Mouse (Mus musculus) cerebellum, postnatal 10 days (tissue): ENCODE data around the gene Slamf8.

Experiments used
- DNase-seq, 2 experiments: peaks; one replicate each; pipeline ENCODE4 v3.0.0; 2021; ENCODE audit warnings: mixed read lengths in 2 of 2

Slamf8 gene

GRCm38 (mm10) chr1:172590385-172590784 is at the start of gene Slamf8:
Gene Slamf8 (minus strand): TSS chr1:172590568.
- DNase-seq = peak; percentile 10 to 15

DNA sequence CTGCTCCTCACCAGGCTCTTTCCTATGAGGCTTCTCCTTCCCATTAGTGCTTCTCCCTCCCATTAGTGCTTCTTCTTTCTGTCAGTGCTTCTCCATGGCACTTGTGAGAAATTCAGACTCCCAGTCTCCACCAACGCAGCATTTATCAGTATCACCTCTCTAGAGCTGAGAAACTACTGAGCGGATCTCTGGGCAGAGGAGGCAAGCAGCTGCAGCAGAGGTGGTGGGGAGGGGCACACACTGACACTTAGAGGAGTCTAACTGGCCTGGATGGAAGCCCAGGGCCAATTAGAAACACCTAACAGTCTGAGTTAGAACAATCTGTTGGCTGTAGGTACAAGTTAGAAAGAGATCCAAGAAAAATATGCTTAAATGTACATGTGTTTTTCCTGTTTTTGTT is 48.4 kb upstream of the Slamf8 start:
- DNase-seq = no peak

- DNase-seq = no peak
These were observed 47.4 kb upstream of the Slamf8 start for GRCm38 (mm10) chr1:172637801-172638200.

DNA sequence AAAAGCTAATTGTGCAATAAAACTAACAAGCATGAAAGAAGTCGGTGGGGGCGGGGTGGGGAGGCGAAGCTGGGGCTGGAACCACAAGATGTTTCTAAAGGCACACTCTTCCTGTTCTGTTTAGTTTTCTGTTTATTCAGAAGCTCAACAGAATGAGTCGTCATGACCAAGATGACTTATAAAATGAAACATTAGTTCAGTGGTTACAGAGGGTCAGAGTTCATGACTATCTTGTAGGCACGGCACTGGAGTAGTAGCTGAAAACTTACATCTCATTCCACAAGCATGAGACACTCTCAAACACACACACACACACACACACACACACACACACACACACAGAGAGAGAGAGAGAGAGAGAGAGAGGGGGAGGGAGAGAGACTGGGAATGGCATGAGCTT is 45.9 kb upstream of the Slamf8 start:
- no peak for DNase-seq

DNA sequence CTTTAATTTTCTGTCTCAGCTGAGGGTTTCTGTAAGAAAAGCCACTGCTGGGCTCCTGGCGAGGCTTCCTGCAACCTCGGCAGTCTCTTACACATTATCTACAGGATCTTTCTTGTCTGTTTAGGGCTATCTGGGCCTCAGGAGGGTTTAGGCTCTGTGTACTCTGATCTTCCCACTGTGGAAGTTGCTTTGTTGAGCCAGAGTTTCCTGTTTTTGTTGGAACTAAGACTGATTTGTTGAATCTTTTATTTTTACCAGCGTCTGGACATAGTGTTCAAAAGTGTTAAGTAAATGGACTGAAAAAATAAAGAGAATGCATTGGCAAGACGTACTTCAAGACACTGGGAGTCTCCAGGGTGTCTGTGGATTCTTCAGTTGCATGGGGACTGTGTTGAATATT is 44.9 kb upstream of the Slamf8 start:
- no peak for DNase-seq

DNA sequence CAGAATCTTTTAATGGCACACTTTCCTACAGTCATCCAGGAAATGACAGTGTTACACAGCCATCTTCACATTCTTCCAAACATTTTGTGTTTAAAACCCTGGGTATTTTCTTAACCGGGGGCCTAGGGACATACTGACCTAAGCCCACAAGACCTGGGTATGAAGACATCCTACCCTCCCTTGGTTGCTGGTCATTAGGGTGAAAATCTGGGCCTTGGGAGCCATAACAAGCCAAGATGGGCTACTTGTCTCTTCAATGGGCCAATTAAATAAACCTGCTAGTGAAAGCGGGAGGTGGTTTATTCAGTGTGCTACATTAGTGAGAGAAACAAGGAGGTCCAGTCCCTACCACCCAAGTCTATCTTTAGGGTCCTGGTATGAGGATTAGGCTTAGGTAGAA is 43.8 kb upstream of the Slamf8 start:
- no peak for DNase-seq

DNA sequence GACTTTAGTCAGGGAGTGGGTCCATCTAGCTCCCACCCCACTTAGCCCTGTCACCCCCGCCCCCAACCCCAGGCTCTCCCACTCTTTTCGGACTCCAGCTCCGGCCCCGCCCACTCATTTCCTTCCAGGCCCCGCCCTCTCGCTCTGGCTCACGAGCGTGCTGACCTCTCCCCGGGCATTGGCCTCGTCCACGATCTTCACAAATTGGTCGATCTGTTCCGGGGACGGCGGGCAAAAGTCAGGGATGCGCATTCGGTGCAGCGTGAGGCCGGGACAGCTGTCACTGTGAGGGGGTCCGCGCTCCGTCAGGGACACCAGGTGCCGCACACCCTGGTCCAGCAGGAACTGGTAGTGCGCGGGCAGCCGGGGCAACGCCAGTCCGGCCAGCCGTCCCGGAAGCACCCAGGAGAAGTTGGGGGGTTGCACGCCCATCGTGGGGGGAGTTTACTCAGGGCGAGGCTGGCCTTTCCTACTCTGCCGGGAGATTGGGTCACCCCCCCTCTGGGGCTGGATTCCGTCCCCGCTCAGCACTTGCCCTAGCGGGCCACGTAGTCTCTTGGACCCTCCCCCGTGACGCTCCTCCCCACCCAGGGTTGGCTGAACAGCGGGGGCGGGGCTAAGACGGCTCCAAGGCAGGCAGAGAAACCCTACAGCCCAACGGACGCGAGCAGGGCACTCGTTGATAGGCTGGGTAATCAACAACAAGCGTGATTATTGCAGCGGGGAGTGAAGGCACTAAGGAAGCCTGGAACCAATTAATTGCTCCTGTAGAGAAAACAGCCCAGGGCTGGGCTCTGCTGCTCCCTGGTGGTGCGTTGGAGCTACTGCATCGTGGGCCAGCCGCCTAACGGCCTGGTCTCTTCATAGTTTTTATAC is 42.3 kb upstream of the Slamf8 start, which contains the start of gene Dusp23:
Gene Dusp23, minus strand, starts transcription at position 512 of the 876 bp plus-strand sequence.
- peak; percentile 97 for DNase-seq

- no peak for DNase-seq
These were observed 41.4 kb upstream of the Slamf8 start for GRCm38 (mm10) chr1:172631721-172632120.

GRCm38 (mm10) chr1:172629831-172630230 is 39.5 kb upstream of the Slamf8 start:
- DNase-seq = no peak

DNA sequence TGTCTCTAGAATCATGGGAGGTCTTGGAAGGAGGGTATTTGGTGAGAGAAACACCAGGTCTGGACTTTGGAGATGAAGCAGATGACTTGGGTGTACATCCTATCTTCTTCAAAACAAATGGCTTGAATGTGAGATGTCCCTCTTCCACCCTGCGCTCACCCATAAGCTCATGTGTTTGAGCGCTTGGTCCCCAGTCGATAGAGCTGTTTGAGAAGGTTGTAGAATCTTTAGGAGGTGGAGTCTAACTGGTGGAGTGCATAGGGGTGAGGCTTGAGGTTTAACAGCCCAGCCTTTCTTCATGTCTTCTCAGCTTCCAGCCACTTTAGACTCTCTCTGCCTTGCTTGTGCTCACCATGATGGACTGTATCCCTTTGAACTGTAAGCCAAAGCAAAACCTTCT is 35.9 kb upstream of the Slamf8 start:
- DNase-seq = no peak

GRCm38 (mm10) chr1:172624081-172624480 is 33.7 kb upstream of the Slamf8 start:
- no peak for DNase-seq

GRCm38 (mm10) chr1:172623599-172623998 is 33.2 kb upstream of the Slamf8 start:
- DNase-seq = no peak

- DNase-seq = peak; percentile 86 to 89
These were observed 28.9 kb upstream of the Slamf8 start for GRCm38 (mm10) chr1:172619235-172619634.

DNA sequence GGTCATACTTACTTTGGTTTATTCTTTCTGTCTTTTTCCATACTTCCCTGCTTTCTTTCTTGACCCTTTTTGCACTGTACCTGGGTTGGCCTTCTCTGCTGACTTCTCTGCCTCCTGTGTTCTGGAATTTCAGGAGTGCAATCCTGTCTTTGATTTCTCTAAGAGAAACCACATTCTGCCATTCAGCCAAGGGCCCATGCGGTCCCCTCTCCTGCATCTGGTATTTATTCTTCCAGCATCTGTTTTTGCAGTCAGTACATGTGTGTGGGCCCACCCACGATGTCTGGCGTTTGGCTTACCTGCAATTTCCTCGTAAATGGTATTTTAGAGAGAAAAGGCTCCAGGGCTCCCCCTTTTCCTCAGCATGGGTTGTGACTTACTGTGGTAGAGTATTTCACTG is 27.8 kb upstream of the Slamf8 start:
- DNase-seq = no peak

DNA sequence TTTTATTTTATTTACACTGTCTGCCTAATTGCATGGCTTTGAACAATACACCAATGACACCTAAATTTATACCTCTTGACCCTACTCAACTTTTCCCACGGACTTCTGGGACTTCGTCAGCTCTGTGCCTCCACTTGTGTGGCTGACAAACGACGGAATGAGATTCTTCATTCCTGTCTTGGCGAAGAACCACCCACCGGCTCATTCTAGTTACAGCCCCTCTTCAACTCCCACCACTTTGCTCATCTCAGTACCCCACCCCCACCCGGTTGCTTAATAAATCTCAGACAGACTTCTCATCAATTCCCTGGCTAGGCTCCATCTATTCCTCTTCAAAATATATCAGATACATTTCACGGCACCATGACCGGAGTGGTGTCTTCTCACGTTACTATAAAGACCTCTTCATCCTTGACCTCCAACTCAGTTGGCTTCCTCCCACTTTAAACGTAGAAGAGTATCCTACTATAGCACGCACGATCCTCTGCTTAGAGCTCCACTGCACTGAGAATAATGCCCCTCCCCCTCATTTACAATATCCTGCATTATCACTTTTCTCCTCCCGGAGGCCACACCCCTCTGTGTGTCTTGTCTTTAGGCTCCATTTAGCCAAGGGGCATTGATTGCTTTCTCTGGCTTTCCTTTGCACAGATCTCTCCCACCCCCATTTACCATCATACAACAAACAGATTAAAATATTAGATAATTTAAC is 27.2 kb upstream of the Slamf8 start:
- DNase-seq = peak in 1 of 2 experiments; percentile 14

DNA sequence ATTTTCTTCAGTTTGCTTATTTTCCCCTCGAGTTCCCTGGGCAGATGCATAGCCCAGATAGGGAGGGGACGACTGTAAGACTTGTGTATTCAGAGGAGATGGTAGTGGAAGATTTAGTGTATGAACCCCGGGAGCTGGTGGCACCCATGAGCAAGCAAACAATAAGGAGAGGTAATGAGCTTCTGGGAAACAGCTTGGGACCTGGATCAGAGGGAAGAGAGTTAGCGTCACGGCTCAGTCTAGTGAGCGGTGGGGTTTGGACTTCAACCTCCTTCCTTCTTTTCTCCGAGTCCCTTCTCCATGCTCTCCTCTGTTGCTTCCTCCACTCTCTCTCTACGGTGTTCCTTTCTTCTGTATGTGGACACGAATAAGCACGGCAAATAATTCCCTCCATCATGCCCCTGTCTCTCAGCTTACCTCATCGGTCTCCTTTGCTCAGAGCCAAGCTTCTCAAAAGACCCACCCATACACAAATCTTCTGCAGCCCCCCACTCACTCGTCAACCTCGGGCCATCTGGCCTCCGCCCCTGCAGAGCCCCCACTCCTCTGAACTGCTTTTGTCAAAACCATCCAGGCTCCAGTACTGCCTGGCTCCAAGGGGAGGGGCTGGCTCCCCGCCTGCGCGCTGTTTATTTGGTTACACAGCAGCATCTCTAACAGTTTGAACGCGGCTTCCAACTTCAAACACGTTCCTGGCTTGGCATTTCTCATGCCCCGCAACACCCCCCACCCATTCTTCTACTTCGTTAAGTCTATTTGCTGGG is 26.4 kb upstream of the Slamf8 start:
- peak; percentile 74 to 79 for DNase-seq

- DNase-seq = no peak
These were observed 25.0 kb upstream of the Slamf8 start for GRCm38 (mm10) chr1:172615412-172615811.

DNA sequence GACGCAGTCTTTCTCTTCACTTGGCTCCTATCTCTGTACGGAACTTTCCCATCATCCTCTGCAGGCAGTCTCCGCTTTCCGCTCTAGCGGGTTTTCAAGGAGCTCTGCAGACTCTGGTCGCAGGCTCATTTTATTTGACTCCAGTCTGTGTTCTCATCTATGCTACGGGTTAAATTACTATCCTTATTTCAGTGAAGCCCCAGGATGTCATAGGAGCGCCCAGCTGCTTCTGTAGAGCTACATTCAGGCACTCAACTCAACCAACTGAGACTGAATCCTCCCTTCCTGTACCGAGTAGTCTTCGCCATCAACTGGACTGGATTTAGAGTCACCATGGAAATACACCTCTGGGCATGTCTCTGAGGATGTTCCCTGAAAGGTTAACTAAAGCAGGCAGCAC is 24.3 kb upstream of the Slamf8 start:
- no peak for DNase-seq

DNA sequence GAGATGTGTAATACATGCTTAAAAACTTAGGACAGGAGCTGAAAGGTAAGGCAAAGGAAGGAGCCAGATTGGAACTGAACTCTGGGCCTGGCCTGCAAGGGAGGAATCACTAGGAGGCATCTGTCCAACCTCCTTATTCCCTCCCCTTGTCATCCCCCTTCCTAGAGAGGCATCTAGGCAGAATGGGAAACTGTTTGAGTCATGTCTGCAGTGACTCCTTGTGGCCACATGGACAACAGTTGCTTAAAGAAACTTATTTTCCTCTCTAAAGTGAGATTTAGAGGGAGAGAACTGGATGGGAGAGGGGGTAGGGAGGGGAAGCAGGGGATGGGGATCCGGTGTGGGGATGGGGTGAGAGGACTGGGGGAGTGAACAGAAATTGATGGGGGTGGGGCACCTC is 22.4 kb upstream of the Slamf8 start:
- no peak for DNase-seq

GRCm38 (mm10) chr1:172611304-172611703 is 20.9 kb upstream of the Slamf8 start:
- no peak for DNase-seq

DNA sequence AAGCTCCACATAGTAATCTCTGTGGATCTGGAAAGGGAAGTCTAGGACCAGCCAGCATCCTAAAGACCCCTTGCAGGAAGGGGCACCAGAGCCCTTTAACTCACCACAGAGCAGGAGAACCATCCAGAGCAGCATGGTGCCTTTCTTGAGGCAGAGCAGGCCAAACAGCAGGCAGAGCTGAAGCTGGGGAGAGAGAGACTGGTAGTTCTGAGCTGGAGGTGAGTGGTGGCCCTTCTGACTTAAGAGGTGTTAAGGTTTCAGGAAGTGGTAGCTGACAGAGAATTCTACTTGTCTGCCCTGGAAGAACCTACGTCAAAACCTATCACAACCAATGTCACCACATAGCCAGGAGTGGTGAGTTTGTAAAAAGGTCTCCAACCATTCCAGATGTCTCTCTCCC is 12.0 kb upstream of the Slamf8 start, which contains the start of gene Fcrl6:
Gene Fcrl6, minus strand, starts transcription at position 226 of the 400 bp plus-strand sequence.
- DNase-seq = no peak

DNA sequence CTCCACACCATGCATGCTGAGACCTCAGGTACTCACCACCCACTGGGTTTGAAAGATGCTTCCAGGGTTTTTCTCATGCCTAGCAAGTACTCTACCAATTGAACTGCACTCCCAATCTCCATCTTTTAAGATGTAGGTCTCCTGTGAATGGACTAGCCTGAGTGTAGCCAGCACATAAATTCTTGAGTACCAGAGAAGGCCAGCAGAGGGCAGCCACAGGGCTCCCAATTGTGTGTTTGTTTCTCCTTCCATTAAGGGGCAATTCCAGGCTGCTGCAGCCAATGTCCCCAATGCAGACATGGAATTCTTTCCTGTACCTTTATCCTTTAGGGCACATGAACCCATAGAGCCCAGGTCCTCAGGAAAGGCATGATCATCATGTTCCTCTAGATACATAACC is 4.1 kb upstream of the Slamf8 start:
- peak; percentile 76 to 79 for DNase-seq

DNA sequence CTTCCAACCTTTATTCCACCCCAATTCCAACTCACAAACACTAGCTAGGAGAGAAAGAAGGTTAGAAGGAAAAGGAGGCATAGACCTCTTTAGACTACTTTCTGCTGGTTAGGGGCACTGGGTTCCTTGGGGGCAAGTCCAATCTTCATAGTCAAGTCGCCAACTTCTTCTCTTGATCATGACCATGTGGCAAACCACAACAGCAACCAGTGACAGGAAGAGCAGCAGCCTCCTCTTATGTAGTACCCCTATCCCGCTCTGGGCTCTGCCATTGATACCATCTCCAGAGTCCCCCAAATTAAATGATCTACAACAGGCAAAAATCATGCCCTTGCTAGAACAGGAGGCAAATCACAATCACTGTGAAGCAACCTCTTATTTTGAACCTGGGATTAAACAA is 3.6 kb upstream of the Slamf8 start:
- no peak for DNase-seq
